In the genomic region with DNA sequence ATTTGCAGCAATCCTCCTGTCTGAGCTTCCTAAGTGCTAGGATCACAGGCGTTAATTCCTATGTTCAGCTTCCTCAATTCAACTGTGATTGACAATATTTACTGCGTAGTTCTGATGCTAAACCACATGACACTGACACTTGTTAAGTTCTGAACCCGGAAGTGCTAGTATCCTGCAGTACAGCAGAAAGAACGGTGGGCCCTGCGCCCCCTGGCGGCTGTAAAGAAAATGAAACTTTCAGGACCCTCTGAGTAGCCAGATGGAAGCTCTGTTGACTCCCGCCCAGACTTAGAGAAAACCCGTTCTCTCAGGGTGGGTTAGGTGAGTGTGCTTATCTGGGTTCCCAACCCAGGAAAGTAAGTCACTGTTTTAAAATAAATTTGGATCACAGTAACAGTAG, we compare ENCODE assay signal across 9 mouse cellular contexts. TPM values are rescaled to one million over a fixed set of nuclear protein-coding genes. Genes with fewer than 3 reads are reported as not detected.
DNase-seq lines count a peak whose midpoint lies in the region; ATAC-seq and TF ChIP-seq lines count a peak whose summit lies in the region.
"Had no signal": no experiment of that assay in that cellular context is flagged by ENCODE, and none has a peak within 500 bp of the region (broad histone marks: within the 10 kb centered on the region; RNA-seq: fewer than 3 reads in every experiment).

No protein-coding gene starts in this region.

- H3K79me2 ChIP-seq in MEL (ENCODE audit: control insufficient read depth, insufficient read depth, low read length, poor library complexity): no peaks in the 10 kb centered on the region

- peak overlapping the region; percentile 21; a peak in 2 of 4 replicates for H3K4me3 ChIP-seq in MEL (ENCODE audit: control insufficient read depth in 1 of 2, insufficient read depth in 1 of 2, low read depth in 2 of 2, low read length in 2 of 2)
- H3K4me3 ChIP-seq in cortical plate, adult 2 months (ENCODE audit: insufficient read depth, low read length): no peak overlapping the region
- no peak overlapping the region for H3K4me3 ChIP-seq in kidney, embryonic 14.5 days (ENCODE audit: low read length)
- H3K4me3 ChIP-seq in lung, embryonic 16.5 days (ENCODE audit: low read length): no peak overlapping the region
- H3K4me3 ChIP-seq: heart, embryonic 15.5 days had no signal

- H3K9me3 ChIP-seq in MEL (replicated peaks; ENCODE audit: insufficient read depth, low read length): no peaks in the 10 kb centered on the region
- H3K9me3 ChIP-seq in kidney, embryonic 14.5 days (ENCODE audit: control insufficient read depth, low read length): no peaks in the 10 kb centered on the region
- no peaks in the 10 kb centered on the region for H3K9me3 ChIP-seq in lung, embryonic 16.5 days (ENCODE audit: control insufficient read depth, low read length)
- H3K9me3 ChIP-seq: heart, embryonic 15.5 days had no signal

- H3K4me2 ChIP-seq in kidney, embryonic 14.5 days (replicated peaks; ENCODE audit: low read depth, low read length): no peak overlapping the region
- H3K4me2 ChIP-seq in lung, embryonic 16.5 days (ENCODE audit: low read depth, low read length): no peak overlapping the region
- H3K4me2 ChIP-seq: heart, embryonic 15.5 days had no signal

- no peak for TF ChIP-seq EP300 in MEL (IDR thresholded peaks at IDR 0.05; ENCODE audit: low read depth in 1 of 2, low read length in 2 of 2)

- H3K27ac ChIP-seq in MEL (ENCODE audit: control insufficient read depth, low read depth, low read length): no peak overlapping the region
- no peak overlapping the region for H3K27ac ChIP-seq in cortical plate, adult 2 months (ENCODE audit: insufficient read depth, low read length)
- H3K27ac ChIP-seq in kidney, embryonic 14.5 days (ENCODE audit: low read depth, low read length): no peak overlapping the region
- H3K27ac ChIP-seq in lung, embryonic 16.5 days (ENCODE audit: low read length): no peak overlapping the region
- H3K27ac ChIP-seq: heart, embryonic 15.5 days had no signal

- TF ChIP-seq POLR2A in MEL (IDR thresholded peaks at IDR 0.05; ENCODE audit: control insufficient read depth in 1 of 2, insufficient read depth in 1 of 2, low read depth in 1 of 2, low read length in 2 of 2, poor library complexity in 1 of 2): no peak
- no peak for TF ChIP-seq POLR2A in cortical plate, adult 2 months (IDR thresholded peaks at IDR 0.05; ENCODE audit: extremely low read depth, insufficient read depth, low read length)

- ATAC-seq in kidney, embryonic 14.5 days (ENCODE audit: low FRiP score, low TSS enrichment): peak; percentile 81
- ATAC-seq in lung, embryonic 16.5 days (ENCODE audit: low read depth): peak; percentile 71; the same call in 1 of the 2 replicates

- TF ChIP-seq RAD21 in MEL (IDR thresholded peaks at IDR 0.05; ENCODE audit: low read depth, low read length): peak; percentile 57

- H3K27me3 ChIP-seq in MEL (ENCODE audit: control insufficient read depth in 1 of 2, insufficient read depth in 2 of 2, low read length in 2 of 2): no peaks in the 10 kb centered on the region
- no peaks in the 10 kb centered on the region for H3K27me3 ChIP-seq in kidney, embryonic 14.5 days (ENCODE audit: control insufficient read depth, insufficient read depth, low read length)
- no peaks in the 10 kb centered on the region for H3K27me3 ChIP-seq in lung, embryonic 16.5 days (ENCODE audit: control insufficient read depth, insufficient read depth, low read depth, low read length)

- peak overlapping the region; percentile 19; the same call in 1 of the 2 replicates for H3K9ac ChIP-seq in MEL (ENCODE audit: control insufficient read depth, low read depth, low read length, poor library complexity, severe bottlenecking)
- H3K9ac ChIP-seq in kidney, embryonic 14.5 days (ENCODE audit: low read depth, low read length): no peak overlapping the region
- H3K9ac ChIP-seq in lung, embryonic 16.5 days (ENCODE audit: low read length): no peak overlapping the region
- H3K9ac ChIP-seq: heart, embryonic 15.5 days had no signal

- WGBS in kidney, embryonic 14.5 days: 15% methylated on average over 8 of the region's 8 CpGs
- WGBS in lung, embryonic 16.5 days: 13% methylated on average over 8 of the region's 8 CpGs

- TF ChIP-seq CTCF in MEL (IDR thresholded peaks at IDR 0.05 in 2 of 3, conservative IDR thresholded peaks at IDR 0.05 in 1 of 3; ENCODE audit: control insufficient read depth in 1 of 3, insufficient read depth in 1 of 3, low read depth in 2 of 3, low read length in 3 of 3, poor library complexity in 1 of 3, severe bottlenecking in 1 of 3): peak; percentile 72 to 87 (median 85)
- TF ChIP-seq CTCF in cortical plate, adult 2 months (IDR thresholded peaks at IDR 0.05; ENCODE audit: extremely low read depth, insufficient read depth, low read length): peak; percentile 45; the same call in 1 of the 2 replicates

- peak; percentile 53 for DNase-seq in CD4-positive helper T cell, adult 2 months (ENCODE audit: low read depth, low spot score)
- DNase-seq in MEL (ENCODE audit: low read depth, low spot score) (peak; percentile 86), adipocyte (ENCODE audit: low spot score) (no peak)
- peak; percentile 32 for DNase-seq in heart, adult 8-10 months (ENCODE audit: low spot score)
- peak; percentile 27 for DNase-seq in skeletal muscle tissue, adult 2 months (ENCODE audit: low read depth, low spot score)

- no peaks in the 10 kb centered on the region for H3K4me1 ChIP-seq in MEL (ENCODE audit: control insufficient read depth in 1 of 2, insufficient read depth in 2 of 2, low read length in 2 of 2)
- no peaks in the 10 kb centered on the region for H3K4me1 ChIP-seq in cortical plate, adult 2 months (ENCODE audit: control insufficient read depth, insufficient read depth, low read length)
- H3K4me1 ChIP-seq in kidney, embryonic 14.5 days (ENCODE audit: control insufficient read depth, insufficient read depth, low read length): no peaks in the 10 kb centered on the region
- no peaks in the 10 kb centered on the region for H3K4me1 ChIP-seq in lung, embryonic 16.5 days (replicated peaks; ENCODE audit: control insufficient read depth, insufficient read depth, low read length)
- H3K4me1 ChIP-seq: heart, embryonic 15.5 days had no signal

- no peaks in the 10 kb centered on the region for H3K36me3 ChIP-seq in MEL (ENCODE audit: control insufficient read depth in 1 of 2, insufficient read depth in 2 of 2, low read length in 2 of 2)
- H3K36me3 ChIP-seq in kidney, embryonic 14.5 days (ENCODE audit: control insufficient read depth, insufficient read depth, low read length): no peaks in the 10 kb centered on the region
- H3K36me3 ChIP-seq in lung, embryonic 16.5 days (ENCODE audit: control insufficient read depth, insufficient read depth, low read length): no peaks in the 10 kb centered on the region
- H3K36me3 ChIP-seq: heart, embryonic 15.5 days had no signal

TF ChIP-seq in MEL, 35 proteins besides CTCF, POLR2A, EP300 and RAD21 (continues in another document):
- TF ChIP-seq ZKSCAN1 (IDR thresholded peaks at IDR 0.05; ENCODE audit: low read depth, low read length): no peak
- TF ChIP-seq NELFE (IDR thresholded peaks at IDR 0.05; ENCODE audit: low read depth, low read length): no peak
- peak; percentile 68 for TF ChIP-seq HCFC1 (IDR thresholded peaks at IDR 0.05; ENCODE audit: low read depth, low read length)
- no peak for TF ChIP-seq MEF2A (IDR thresholded peaks at IDR 0.05; ENCODE audit: extremely low read depth, insufficient replicate concordance, low read depth, low read length, poor library complexity, severe bottlenecking)
- TF ChIP-seq TCF12 (IDR thresholded peaks at IDR 0.05; ENCODE audit: low read depth, low read length): no peak
- TF ChIP-seq MXI1 (IDR thresholded peaks at IDR 0.05; ENCODE audit: low read depth, low read length): peak; percentile 55; the same call in 1 of the 2 replicates
- TF ChIP-seq KAT2A (conservative IDR thresholded peaks at IDR 0.05; ENCODE audit: low read depth, low read length): no peak
- TF ChIP-seq NRF1 (IDR thresholded peaks at IDR 0.05; ENCODE audit: insufficient read depth, low read depth, low read length, poor library complexity, severe bottlenecking): no peak
- TF ChIP-seq GABPA (IDR thresholded peaks at IDR 0.05; ENCODE audit: low read depth, low read length): no peak
- TF ChIP-seq SIN3A (IDR thresholded peaks at IDR 0.05; ENCODE audit: low read length): peak; percentile 84
- no peak for TF ChIP-seq CHD1 (IDR thresholded peaks at IDR 0.05; ENCODE audit: low read depth, low read length)
- no peak for TF ChIP-seq POLR2AphosphoS5 (IDR thresholded peaks at IDR 0.05; ENCODE audit: borderline replicate concordance, low read depth, low read length)
- no peak for TF ChIP-seq CHD2 (IDR thresholded peaks at IDR 0.05; ENCODE audit: low read length)
- no peak for TF ChIP-seq POLR2AphosphoS2 (IDR thresholded peaks at IDR 0.05; ENCODE audit: low read length)
- peak; percentile 45; the same call in 1 of the 2 replicates for TF ChIP-seq MYC (IDR thresholded peaks at IDR 0.05; ENCODE audit: low read depth, low read length)
- no peak for TF ChIP-seq ETS1 (IDR thresholded peaks at IDR 0.05; ENCODE audit: low read depth, low read length)
- TF ChIP-seq GATA1 (IDR thresholded peaks at IDR 0.05; ENCODE audit: low read depth, low read length): no peak
- no peak for TF ChIP-seq BHLHE40 (IDR thresholded peaks at IDR 0.05; ENCODE audit: borderline replicate concordance, low read depth, low read length)
- no peak for TF ChIP-seq UBTF (IDR thresholded peaks at IDR 0.05; ENCODE audit: borderline replicate concordance, insufficient read depth, low read depth, low read length)
- TF ChIP-seq SMC3 (IDR thresholded peaks at IDR 0.05; ENCODE audit: low read depth, low read length): peak; percentile 83
- no peak for TF ChIP-seq TAL1 (IDR thresholded peaks at IDR 0.05; ENCODE audit: low read length)

RNA-seq across cellular contexts. Expression of gene Srgap1, which starts 7.4 kb away (rescaled TPM):
- not detected in 2 replicates for total RNA-seq in MEL (2012; rRNA removed)
- not detected for polyA plus RNA-seq in MEL (2012; ENCODE audit: insufficient read depth in 1 of 2, insufficient read length in 2 of 2, low read depth in 1 of 2, low replicate concordance in 2 of 2, missing spikeins in 1 of 2)
- 6.1 and 8.4 TPM in 2 replicates for polyA plus RNA-seq in cortical plate, adult 2 months (2012; rRNA removed)
- 1 to 10 TPM; 1.1 to 1.8 (median 1.5) TPM for total RNA-seq in heart, adult 8-10 months (2022)
- 18.7 and 20.5 TPM in 2 replicates for polyA plus RNA-seq in kidney, embryonic 14.5 days (2014; fragmentation: Nextera tagmentation; extraction: Ambion mirVana)
- 8.0 and 8.6 TPM in 2 replicates for polyA plus RNA-seq in lung, embryonic 16.5 days (2015; fragmentation: Nextera tagmentation; extraction: Ambion mirVana)

RNA-seq across cellular contexts. Expression of gene Rxylt1, which starts 42.6 kb away (rescaled TPM):
- total RNA-seq in MEL (2012; rRNA removed): 24.3 and 30.6 TPM in 2 replicates
- 10 to 100 TPM in 1 of 2 experiments, not detected in 1; 26.1 TPM for polyA plus RNA-seq in MEL (2012; ENCODE audit: insufficient read depth in 1 of 2, insufficient read length in 2 of 2, low read depth in 1 of 2, low replicate concordance in 2 of 2, missing spikeins in 1 of 2)
- polyA plus RNA-seq in cortical plate, adult 2 months (2012; rRNA removed): 18.7 and 19.0 TPM in 2 replicates
- 10 to 100 TPM; 34.2 to 43.1 (median 38.1) TPM for total RNA-seq in heart, adult 8-10 months (2022)
- 56.1 and 57.9 TPM in 2 replicates for polyA plus RNA-seq in kidney, embryonic 14.5 days (2014; fragmentation: Nextera tagmentation; extraction: Ambion mirVana)
- 42.2 and 42.5 TPM in 2 replicates for polyA plus RNA-seq in lung, embryonic 16.5 days (2015; fragmentation: Nextera tagmentation; extraction: Ambion mirVana)

Comparison
In these comparisons a context has a peak if more than half of its experiments do, and no peak if none do; other contexts are left out.
1. H3K4me3 ChIP-seq: peak in MEL (2 of 2); none in cortical plate, adult 2 months (single experiment), kidney, embryonic 14.5 days (single experiment) and lung, embryonic 16.5 days (single experiment).